Mouse (Mus musculus) c-Kit-negative CD71-positive TER-119-positive erythroid progenitor cells, embryonic 14.5 days (primary cell): ENCODE measurements around the gene Cdca4.

Source experiments
- DNase-seq: peaks from one replicate; pipeline ENCODE4 v3.0.0-alpha.2; 2013; ENCODE audit warnings: low read depth, low spot score

Cdca4 gene

DNA sequence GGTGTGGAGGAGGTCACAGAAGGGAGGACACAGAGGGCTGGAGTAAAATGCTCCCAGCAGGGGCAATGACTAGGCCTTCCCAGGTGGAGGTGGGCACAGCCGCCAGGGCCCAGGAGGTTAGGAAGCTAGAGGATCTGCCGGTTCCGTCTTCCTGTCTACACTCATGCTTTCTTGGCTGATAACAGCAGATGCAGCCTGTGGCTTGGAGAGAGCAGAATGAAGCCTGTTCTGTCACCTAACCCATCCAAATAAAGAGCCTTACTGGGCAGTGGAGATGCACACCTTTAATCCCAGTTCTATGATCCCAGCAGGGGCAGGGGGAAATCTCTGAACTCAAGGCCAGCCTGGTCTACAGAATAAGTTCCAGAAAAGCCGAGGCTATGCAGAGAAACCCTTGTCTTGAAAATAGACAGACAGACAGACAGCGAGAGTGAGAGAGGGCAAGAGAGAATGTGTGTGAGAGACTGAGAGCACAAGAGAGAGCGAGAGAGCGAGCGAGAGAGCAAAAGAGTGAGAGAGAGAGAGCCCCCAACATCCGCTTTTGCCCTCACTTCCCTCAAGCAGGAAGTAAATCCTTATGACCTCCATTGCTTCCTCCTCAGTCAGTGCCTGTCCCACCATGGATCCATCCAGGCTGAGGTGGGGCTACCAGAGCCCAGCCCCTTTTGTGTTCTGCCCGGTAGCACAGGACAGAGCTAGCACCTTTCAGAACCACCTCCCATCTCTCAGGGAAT lies 29.8 kb downstream of the Cdca4 start:
- DNase-seq, result no peak

DNA sequence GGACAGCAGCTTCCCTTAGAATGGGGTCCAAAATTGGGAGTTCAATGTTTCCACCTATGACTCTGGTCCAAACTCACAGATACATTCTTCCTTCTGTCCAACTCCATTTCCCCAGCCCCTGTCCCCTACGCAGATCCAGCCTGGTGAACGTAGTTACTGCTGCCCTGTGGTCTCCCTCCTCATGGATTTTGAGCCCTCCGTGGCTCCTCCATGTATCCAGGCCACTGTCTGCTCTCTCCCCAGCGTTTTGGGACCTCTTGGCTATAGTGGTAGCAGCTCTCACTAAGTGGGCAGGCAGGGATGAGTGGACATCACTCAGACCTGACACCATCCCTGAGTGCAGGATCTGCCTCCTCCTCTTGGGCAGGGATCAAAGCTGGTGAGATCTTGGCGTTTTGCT lies 30.5 kb downstream of the Cdca4 start:
- no peak for DNase-seq

DNA sequence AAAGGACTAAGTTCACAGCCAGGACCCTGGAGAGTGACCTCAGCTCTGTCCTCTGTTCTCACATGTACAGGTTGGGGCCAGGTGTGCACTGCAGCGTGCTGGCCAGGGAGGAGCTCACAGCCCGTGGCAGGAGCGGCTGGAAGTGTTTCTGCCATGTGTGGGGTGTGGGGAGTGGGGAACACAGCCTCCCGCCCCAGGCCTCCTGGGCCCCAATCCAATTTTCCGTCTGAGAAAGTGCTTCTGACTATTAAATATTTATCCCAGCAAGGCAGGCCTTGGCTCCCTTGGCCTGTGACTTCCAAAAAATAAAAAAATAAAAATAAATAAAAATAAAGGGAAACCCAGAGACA lies 30.9 kb downstream of the Cdca4 start:
- no peak for DNase-seq

- no peak for DNase-seq
Measured at GRCm38 (mm10) chr12:112797672-112798331, 31.4 kb downstream of the Cdca4 start.

DNA sequence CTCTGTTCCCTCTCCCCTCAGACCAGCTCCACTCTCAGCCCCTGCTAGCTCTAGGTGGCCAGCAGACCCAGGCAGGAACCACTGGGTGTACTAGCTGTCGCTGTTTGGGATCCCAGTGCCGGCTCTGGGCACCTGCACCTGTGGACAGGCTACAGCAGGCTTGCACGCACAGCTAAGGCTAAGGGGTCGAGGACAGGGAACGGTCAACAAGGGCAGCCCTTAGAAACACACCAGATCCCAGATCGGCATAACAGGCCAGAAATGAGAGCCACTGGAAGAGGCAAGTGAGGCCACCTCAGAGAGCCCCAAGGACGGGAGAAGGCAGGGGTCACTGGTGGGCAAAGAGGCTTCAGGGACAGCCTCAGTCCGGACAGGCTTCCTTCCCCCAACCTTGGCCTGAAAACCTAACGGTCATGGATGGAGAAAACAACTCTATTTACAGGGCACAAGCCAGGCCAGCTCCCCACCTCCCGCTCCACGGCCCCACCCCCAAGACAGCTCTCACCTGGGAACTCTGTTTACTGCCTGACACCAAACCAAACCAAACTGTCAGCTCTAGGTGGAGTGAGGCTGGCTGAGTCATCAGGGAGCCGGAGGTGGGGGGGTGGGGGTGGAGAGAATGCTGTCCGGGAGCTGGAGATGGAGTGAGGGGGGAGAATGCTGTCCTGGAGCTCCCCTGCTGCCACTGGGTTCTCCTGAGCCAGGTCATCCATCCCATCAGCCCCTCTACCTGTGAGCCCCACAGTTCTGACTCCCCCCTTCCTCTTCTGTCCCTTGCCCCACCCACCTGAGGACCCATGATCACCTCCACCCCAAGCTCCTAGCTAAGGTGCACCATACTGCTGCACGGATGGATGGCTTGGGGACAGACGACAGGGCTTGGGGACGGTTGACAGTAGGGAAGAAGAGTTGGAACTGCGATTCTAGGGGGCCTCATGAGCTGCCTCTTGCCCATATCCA lies 32.4 kb downstream of the Cdca4 start:
- no peak for DNase-seq

GRCm38 (mm10) chr12:112795466-112796104 lies 33.6 kb downstream of the Cdca4 start:
- no peak for DNase-seq

- DNase-seq, result no peak
Measured at GRCm38 (mm10) chr12:112794998-112795397, 34.2 kb downstream of the Cdca4 start.

- no peak for DNase-seq
Measured at GRCm38 (mm10) chr12:112794356-112794816, 34.8 kb downstream of the Cdca4 start.

- DNase-seq, result no peak
Measured at GRCm38 (mm10) chr12:112793601-112794355, 35.4 kb downstream of the Cdca4 start.

DNA sequence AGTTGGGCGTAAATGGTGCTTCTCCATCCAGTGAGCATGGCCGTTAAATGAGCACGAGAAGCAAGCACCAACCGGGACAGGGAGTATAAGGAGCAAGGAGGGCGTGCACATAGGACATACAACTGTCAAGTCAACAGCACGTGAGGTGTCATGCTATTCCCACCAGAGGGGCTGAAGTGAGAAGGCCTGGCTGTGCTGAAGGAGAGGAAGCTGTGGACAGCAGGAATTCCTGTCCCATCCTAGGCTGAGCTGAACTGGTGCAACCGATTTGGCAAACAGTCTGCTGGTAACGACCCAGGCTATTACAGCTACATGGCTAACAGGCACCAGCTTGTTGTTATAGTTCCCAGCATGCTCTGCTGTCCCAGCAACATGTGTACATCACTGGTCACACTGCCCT lies 38.2 kb downstream of the Cdca4 start:
- no peak for DNase-seq

DNA sequence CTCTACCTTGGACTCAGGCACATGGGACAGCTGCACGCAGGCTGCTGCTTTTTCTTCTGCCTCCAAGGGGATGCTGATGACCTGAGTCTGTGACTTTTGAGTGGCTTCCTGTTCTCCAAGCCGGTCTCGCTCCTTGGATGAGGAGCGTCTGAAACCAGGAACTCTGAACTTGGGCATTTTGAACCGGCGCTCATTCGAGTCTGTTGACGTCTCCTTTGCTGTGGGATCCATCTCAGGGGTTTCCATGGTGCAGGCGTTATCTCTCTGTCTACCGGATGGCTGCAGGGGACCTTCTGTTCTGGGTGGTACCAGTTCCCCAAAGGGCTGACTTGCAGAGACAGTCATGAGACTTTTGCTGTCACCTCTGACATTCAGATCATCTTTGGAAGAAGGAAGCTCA lies 54.7 kb downstream of the Cdca4 start:
- no peak for DNase-seq

DNA sequence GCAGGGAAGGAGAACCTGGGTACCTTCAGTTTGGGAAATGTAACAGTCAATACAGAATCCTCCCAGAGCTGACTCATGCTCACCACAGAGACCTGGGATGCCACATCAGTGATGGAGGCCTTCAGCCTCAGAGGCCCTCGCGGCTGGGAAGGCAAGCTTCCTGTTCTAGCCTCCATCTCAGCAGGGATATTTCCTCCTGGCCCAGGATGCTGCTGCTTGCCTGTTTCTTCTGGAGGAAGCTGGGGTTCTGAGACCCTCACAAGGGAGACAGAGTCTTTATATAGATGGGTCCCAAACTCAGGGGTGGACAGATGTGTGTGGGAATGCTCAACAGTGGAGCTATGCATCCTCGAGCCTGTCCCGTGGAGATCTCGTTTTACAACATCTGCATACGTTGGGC lies 55.2 kb downstream of the Cdca4 start:
- DNase-seq, result no peak

DNA sequence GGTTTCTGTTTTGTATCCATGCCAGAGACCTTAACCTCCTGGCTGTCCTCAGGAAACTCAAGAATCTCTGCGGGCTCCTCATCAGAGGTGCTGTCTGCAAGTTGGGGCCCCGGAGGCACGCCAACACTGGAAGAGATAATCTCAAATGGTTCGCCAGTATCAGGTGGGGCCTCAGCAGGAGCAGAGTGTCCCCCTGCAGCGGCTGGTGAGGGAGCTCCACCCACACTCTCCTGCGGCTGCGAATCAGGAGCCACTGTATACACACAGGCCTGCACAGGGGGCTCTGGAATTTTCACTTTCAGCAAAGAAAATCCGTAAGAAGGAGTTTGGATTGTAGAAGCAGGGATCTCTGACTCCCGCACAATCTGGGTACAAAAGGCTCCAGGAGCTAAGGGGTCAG lies 55.9 kb downstream of the Cdca4 start:
- no peak for DNase-seq

DNA sequence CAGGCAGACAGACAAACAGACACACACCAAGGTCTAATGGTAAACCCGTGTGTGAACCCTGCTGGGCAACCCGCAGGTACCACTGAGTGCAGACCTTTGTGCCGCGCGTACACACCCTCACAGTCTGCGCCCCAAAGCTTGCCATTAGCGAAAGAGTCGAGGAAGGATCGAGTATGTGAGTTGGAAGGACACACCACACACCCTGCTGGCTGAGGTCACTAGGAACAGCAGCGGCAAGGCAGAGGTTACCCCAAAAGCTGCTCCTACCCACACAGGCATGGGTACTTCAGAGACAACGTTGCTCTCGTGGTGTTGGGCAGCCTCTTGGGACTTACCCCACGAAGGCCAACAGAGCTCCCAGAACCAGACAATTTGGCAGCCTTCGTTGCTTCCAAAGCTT lies 56.9 kb downstream of the Cdca4 start:
- no peak for DNase-seq

DNA sequence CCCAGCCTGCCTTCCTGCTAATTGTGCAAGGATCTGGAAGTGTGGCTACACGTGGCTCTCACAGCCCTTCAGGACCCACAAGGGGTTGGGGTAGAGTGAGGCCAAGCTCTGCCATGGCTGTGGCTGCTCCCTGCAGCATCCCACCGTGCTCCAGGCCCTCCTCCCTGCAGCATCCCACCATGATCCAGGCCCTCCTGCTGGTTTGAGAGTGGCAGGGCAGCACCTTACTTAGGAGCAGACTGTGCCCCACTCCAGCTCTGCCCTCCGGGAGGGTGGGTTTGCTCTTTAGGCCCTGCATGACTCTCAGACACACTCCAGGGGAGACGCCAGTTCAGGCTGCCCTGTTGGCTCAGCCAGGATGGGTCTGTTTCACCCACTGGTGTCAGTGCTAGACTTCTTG lies 58.8 kb downstream of the Cdca4 start:
- no peak for DNase-seq
